Mouse (Mus musculus) heart, postnatal 0 days (tissue): ENCODE data around the gene Slc6a9.

ENCODE experiments used
- CTCF ChIP-seq: IDR thresholded peaks from 2 replicates; pipeline ENCODE4 v1.5.1; 2016; ENCODE audit warnings: antibody characterized with exemption, control low read depth, low read depth
- EP300 ChIP-seq: IDR thresholded peaks from 2 replicates; pipeline ENCODE4 v1.6.1; 2016; ENCODE audit warnings: antibody characterized with exemption, low read depth

DNA sequence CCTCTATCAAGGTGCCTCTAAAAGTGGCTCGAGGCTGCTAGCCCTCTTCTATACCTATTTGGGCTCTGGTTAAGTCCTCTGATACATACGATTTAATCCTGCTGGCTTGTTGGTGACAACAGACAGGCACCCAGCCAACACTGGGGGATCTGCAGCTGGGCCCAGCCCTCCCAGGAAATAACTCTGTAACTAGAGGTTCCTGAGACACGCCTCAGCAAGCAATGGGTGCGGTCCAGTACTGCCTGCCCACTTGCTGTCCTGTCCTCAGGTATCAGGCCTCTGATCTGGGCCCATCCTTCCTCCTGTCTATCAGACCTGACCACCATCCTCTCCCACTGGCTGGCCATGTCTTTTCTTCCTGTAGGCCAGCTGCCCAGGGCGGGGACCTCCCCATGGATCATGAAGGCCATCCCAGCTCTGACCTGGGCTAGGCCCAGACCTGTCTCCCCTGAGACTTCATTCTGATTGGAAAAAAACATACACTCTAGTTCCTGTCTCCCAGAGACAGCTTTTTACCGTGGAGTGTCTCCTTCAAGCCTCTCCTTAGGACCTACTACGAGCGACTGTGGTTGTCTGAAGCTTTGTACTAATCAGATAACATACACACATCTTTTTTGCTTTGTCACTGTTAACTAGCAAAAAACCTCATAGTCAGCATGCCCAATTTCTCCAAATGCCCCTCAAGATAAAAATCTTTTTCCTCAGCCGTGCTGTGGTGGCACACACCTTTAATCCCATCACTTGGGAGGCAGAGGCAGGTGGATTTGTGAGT, 2.2 kb upstream of the Slc6a9 start:
- TF ChIP-seq CTCF = no peak
- TF ChIP-seq EP300 = no peak
